Mouse (Mus musculus) cerebellum, postnatal 36 days (tissue): ENCODE results near the gene Pdcd10.
A peak's percentile ranks its signal among the peaks of the same experiment; 100 is the strongest.

ENCODE experiments used
- DNase-seq, 2 experiments: peaks; one replicate each; pipeline ENCODE4 v3.0.0; 2021 to 2022; ENCODE audit warnings: mixed read lengths in 2 of 2

Gene Pdcd10

GRCm38 (mm10) chr3:75556695-75557291 is at the start of gene Pdcd10:
Pdcd10 (minus strand) TSS chr3:75556856.
- DNase-seq = peak; percentile 100

- DNase-seq = no peak
Observed at GRCm38 (mm10) chr3:75584898-75585297, 28.2 kb upstream of the Pdcd10 start.

- DNase-seq = peak; percentile 68 to 80
Observed at GRCm38 (mm10) chr3:75583293-75583692, 26.6 kb upstream of the Pdcd10 start.

GRCm38 (mm10) chr3:75579352-75579751 is 22.7 kb upstream of the Pdcd10 start:
- peak; percentile 10 to 13 for DNase-seq

GRCm38 (mm10) chr3:75575582-75575981 is 18.9 kb upstream of the Pdcd10 start:
- no peak for DNase-seq

GRCm38 (mm10) chr3:75574074-75574473 is 17.4 kb upstream of the Pdcd10 start:
- no peak for DNase-seq

GRCm38 (mm10) chr3:75557292-75557691 is 636 bp upstream of the Pdcd10 start, which contains the start of gene Serpini1:
Serpini1 (plus strand) TSS chr3:75557547.
- peak; percentile 90 to 91 for DNase-seq

- DNase-seq = no peak
Observed at GRCm38 (mm10) chr3:75556121-75556694, 448 bp downstream of the Pdcd10 start.

GRCm38 (mm10) chr3:75551248-75551647 is 5.4 kb downstream of the Pdcd10 start:
- no peak for DNase-seq

GRCm38 (mm10) chr3:75544287-75544686 is 12.4 kb downstream of the Pdcd10 start:
- DNase-seq = no peak

GRCm38 (mm10) chr3:75542852-75543251 is 13.8 kb downstream of the Pdcd10 start:
- DNase-seq = no peak

GRCm38 (mm10) chr3:75541259-75541658 is 15.4 kb downstream of the Pdcd10 start:
- no peak for DNase-seq

- no peak for DNase-seq
Observed at GRCm38 (mm10) chr3:75534045-75534834, 22.4 kb downstream of the Pdcd10 start.

- DNase-seq = no peak
Observed at GRCm38 (mm10) chr3:75531074-75531473, 25.6 kb downstream of the Pdcd10 start.

- no peak for DNase-seq
Observed at GRCm38 (mm10) chr3:75522527-75522926, 34.1 kb downstream of the Pdcd10 start.

- DNase-seq = no peak
Observed at GRCm38 (mm10) chr3:75521314-75521713, 35.3 kb downstream of the Pdcd10 start.

GRCm38 (mm10) chr3:75517631-75518250 is 38.9 kb downstream of the Pdcd10 start:
- peak; percentile 14 to 17 for DNase-seq

- no peak for DNase-seq
Observed at GRCm38 (mm10) chr3:75498961-75499960, 57.4 kb downstream of the Pdcd10 start.

- DNase-seq = no peak
Observed at GRCm38 (mm10) chr3:75492913-75493312, 63.7 kb downstream of the Pdcd10 start.

- DNase-seq = no peak
Observed at GRCm38 (mm10) chr3:75482056-75482455, 74.6 kb downstream of the Pdcd10 start, which contains the start of gene Wdr49. Wdr49 (minus strand) TSS chr3:75482156.

GRCm38 (mm10) chr3:75475106-75475505 is 81.5 kb downstream of the Pdcd10 start:
- no peak for DNase-seq

- DNase-seq = no peak
Observed at GRCm38 (mm10) chr3:75474657-75475056, 82.0 kb downstream of the Pdcd10 start.
